Mouse (Mus musculus): ENCODE results near the gene Cln5. TPM values are rescaled to one million over a fixed set of nuclear protein-coding genes. Genes with fewer than 3 reads are reported as not detected.
A peak's percentile ranks its signal among the peaks of the same experiment; 100 is the strongest.

The Cln5 gene
- 25.8 and 27.9 TPM in 2 replicates for polyA plus RNA-seq (2012; rRNA removed)

- H3K27me3 ChIP-seq (ENCODE audit: control insufficient read depth, insufficient read depth, low read length), result no peaks in the 10 kb centered on the region
- DNase-seq, result peak; percentile 94 to 97
- WGBS, result under 1% methylated on average over 65 of the region's 65 CpGs
Observed at GRCm38 (mm10) chr14:103069864-103070611, at the start of gene Cln5. Cln5 (plus strand) TSS chr14:103070216.

DNA sequence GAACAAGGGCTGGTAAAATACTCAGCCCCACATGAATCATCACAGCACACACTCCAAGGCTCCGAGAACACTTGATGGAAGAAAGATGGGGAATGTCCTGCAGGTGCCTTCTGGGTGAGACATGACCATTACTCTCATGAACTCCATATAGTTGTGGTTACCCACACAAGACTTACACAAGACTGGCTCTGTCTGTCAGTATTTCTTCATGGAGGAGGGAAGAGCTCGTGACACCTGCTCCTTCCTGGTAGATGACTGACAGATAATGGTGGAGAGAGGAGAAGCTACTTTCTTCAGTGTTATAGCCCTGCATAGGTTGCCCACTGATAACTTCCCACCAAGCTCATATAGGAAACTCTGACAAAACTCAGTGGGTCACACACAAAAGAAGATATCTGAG, 40.8 kb upstream of the Cln5 start:
- DNase-seq, result no peak
- TF ChIP-seq CTCF (IDR thresholded peaks at IDR 0.05; ENCODE audit: borderline replicate concordance, insufficient read depth, low read depth, low read length) (no peak), POLR2A (IDR thresholded peaks at IDR 0.05; ENCODE audit: borderline replicate concordance, insufficient read depth, low read length) (no peak)
- WGBS, result 85% methylated on average over 2 of the region's 2 CpGs
- H3K27ac ChIP-seq (ENCODE audit: insufficient read depth, low read length), result no peak overlapping the region
- H3K27me3 ChIP-seq (ENCODE audit: control insufficient read depth, insufficient read depth, low read length), result no peaks in the 10 kb centered on the region
- no peak overlapping the region for H3K4me3 ChIP-seq (replicated peaks; ENCODE audit: insufficient read depth, low read depth, low read length)
- no peaks in the 10 kb centered on the region for H3K4me1 ChIP-seq (ENCODE audit: control insufficient read depth, insufficient read depth, low read length)

More at GRCm38 (mm10) chr14:103069864-103070611, at the start of gene Cln5:
- TF ChIP-seq CTCF (IDR thresholded peaks at IDR 0.05; ENCODE audit: borderline replicate concordance, insufficient read depth, low read depth, low read length) (peak; percentile 50), POLR2A (IDR thresholded peaks at IDR 0.05; ENCODE audit: borderline replicate concordance, insufficient read depth, low read length) (peak; percentile 83)
- Histone ChIP-seq H3K4me3 (replicated peaks; ENCODE audit: insufficient read depth, low read depth, low read length) (peak within 1 kb of the TSS; percentile 92), H3K27ac (ENCODE audit: insufficient read depth, low read length) (peak within 1 kb of the TSS; percentile 90), H3K4me1 (ENCODE audit: control insufficient read depth, insufficient read depth, low read length) (peaks cover 6% of the 10 kb centered on the region)

GRCm38 (mm10) chr14:103033271-103033823, 36.7 kb upstream of the Cln5 start:
- Histone ChIP-seq H3K4me3 (replicated peaks; ENCODE audit: insufficient read depth, low read depth, low read length) (no peak overlapping the region), H3K4me1 (ENCODE audit: control insufficient read depth, insufficient read depth, low read length) (no peaks in the 10 kb centered on the region), H3K27ac (ENCODE audit: insufficient read depth, low read length) (no peak overlapping the region), H3K27me3 (ENCODE audit: control insufficient read depth, insufficient read depth, low read length) (no peaks in the 10 kb centered on the region)
- DNase-seq, result no peak
- 83% methylated on average over 10 of the region's 10 CpGs for WGBS
- no peak for TF ChIP-seq POLR2A (IDR thresholded peaks at IDR 0.05; ENCODE audit: borderline replicate concordance, insufficient read depth, low read length)
- TF ChIP-seq CTCF (IDR thresholded peaks at IDR 0.05; ENCODE audit: borderline replicate concordance, insufficient read depth, low read depth, low read length), result no peak

DNA sequence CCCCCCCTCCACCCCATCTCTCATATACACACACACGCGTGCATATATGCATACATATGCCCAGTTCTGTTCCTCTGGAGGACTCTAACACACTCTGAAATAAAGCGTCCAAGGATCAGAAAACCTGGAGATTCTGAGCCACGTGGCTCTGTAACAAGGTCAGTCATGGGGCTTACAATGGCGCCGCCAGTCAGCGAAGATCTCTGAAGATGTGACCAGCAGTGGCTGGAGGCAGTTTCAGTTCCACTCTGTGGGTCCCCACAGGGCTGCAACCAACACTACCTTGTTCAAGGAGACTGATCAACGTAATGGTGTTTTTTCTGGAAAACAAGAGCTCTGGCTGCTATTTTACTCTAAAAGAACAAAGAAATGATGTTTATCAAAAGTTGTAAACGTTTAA, 35.9 kb upstream of the Cln5 start:
- no peak overlapping the region for H3K4me3 ChIP-seq (replicated peaks; ENCODE audit: insufficient read depth, low read depth, low read length)
- DNase-seq, result no peak
- no peaks in the 10 kb centered on the region for H3K4me1 ChIP-seq (ENCODE audit: control insufficient read depth, insufficient read depth, low read length)
- no peak overlapping the region for H3K27ac ChIP-seq (ENCODE audit: insufficient read depth, low read length)
- no peaks in the 10 kb centered on the region for H3K27me3 ChIP-seq (ENCODE audit: control insufficient read depth, insufficient read depth, low read length)
- 87% methylated on average over 9 of the region's 9 CpGs for WGBS
- TF ChIP-seq CTCF (IDR thresholded peaks at IDR 0.05; ENCODE audit: borderline replicate concordance, insufficient read depth, low read depth, low read length) (no peak), POLR2A (IDR thresholded peaks at IDR 0.05; ENCODE audit: borderline replicate concordance, insufficient read depth, low read length) (no peak)

DNA sequence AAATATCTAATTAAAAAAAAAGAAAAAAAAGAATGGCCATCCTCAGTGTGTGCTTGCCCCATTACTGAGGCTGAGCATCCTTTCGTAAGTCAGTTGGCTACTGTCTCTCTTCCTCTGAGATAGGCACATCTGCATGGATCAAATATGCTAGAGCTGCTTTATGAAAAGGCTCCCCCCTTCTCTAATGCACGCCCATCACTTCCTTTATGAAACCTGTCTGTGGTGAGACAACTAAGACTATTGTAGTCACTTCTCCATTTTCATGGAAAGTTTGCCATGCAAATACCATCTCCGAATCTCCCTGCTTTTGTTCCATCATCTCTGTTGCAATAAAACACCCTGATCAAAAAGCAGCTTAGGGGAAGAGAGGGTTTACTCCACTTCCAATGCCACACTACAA, 33.0 kb upstream of the Cln5 start:
- WGBS, result 83% methylated on average over 3 of the region's 3 CpGs

DNA sequence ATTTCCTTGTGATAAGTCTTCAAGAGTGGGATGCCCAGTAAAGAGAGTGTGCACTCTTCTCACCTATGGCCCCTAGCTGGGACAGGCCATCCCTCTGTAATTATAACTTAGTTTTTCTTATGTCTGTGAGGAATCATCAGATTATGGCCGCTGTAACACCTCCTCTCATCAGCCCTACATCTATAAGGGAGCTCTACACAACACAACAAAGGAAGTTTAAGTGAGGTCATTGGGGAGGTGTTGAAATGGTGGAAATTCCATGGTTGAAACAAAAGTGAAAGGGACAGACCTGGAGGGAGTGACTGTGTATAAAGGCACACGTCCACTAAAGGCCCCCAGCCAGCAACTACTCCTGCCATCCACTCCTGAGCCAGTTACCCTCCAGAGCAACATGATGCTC, 23.3 kb upstream of the Cln5 start, which contains the start of gene Acod1:
Gene Acod1, plus strand, starts transcription at position 301 of the 400 bp plus-strand sequence.
- no peaks in the 10 kb centered on the region for H3K27me3 ChIP-seq (ENCODE audit: control insufficient read depth, insufficient read depth, low read length)
- H3K27ac ChIP-seq (ENCODE audit: insufficient read depth, low read length), result no peak within 1 kb of the TSS
- H3K4me3 ChIP-seq (replicated peaks; ENCODE audit: insufficient read depth, low read depth, low read length), result no peak within 1 kb of the TSS
- WGBS, result 79% methylated on average over 2 of the region's 2 CpGs
- no peak for TF ChIP-seq CTCF (IDR thresholded peaks at IDR 0.05; ENCODE audit: borderline replicate concordance, insufficient read depth, low read depth, low read length)
- TF ChIP-seq POLR2A (IDR thresholded peaks at IDR 0.05; ENCODE audit: borderline replicate concordance, insufficient read depth, low read length), result no peak
- H3K4me1 ChIP-seq (ENCODE audit: control insufficient read depth, insufficient read depth, low read length), result no peaks in the 10 kb centered on the region
- DNase-seq, result no peak

More for the DNA sequence above, 33.0 kb upstream of the Cln5 start:
- H3K27ac ChIP-seq (ENCODE audit: insufficient read depth, low read length), result no peak overlapping the region
- H3K4me3 ChIP-seq (replicated peaks; ENCODE audit: insufficient read depth, low read depth, low read length), result no peak overlapping the region
- no peaks in the 10 kb centered on the region for H3K27me3 ChIP-seq (ENCODE audit: control insufficient read depth, insufficient read depth, low read length)
- no peak for TF ChIP-seq CTCF (IDR thresholded peaks at IDR 0.05; ENCODE audit: borderline replicate concordance, insufficient read depth, low read depth, low read length)
- no peak for TF ChIP-seq POLR2A (IDR thresholded peaks at IDR 0.05; ENCODE audit: borderline replicate concordance, insufficient read depth, low read length)
- no peak for DNase-seq
- no peaks in the 10 kb centered on the region for H3K4me1 ChIP-seq (ENCODE audit: control insufficient read depth, insufficient read depth, low read length)

DNA sequence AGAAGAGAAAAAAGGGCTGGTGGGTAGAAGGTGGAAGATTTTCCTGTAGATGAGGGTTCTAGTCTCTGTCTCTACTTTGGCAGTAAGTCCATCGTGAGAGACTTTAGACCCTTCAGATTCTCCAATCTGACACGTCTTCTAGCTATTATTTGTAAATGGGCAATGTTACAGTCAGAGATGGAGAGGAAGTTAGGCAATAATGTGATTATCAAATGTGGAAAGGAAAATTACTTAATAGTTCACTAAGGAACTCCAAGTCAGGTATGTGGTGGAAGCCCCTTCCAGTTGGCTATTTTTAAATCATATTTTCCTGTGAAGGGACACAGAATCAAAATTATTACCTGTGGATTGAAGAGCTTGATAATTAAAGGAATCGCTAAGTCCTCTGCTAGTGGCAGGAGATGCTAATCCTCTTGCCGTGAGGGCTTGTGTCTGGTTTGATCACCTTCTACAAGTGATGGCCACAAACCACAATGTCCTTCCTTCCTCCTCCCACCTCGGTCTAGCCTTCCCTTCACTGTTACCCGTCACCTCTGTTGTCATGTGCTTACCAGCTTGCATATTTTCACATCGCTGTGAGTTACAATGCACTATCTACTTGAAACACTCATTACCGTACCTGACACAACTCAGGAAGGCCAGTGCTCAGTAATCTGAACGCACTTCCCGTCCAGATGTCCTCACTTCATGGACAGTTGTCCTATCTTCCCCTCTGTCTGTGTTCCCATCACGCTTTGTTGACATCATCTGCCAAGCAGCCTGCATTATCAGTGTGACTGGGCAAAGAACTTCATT, 21.5 kb upstream of the Cln5 start:
- WGBS, result 91% methylated on average over 11 of the region's 11 CpGs
- no peaks in the 10 kb centered on the region for H3K27me3 ChIP-seq (ENCODE audit: control insufficient read depth, insufficient read depth, low read length)
- H3K27ac ChIP-seq (ENCODE audit: insufficient read depth, low read length), result no peak overlapping the region
- DNase-seq, result no peak
- TF ChIP-seq POLR2A (IDR thresholded peaks at IDR 0.05; ENCODE audit: borderline replicate concordance, insufficient read depth, low read length), result no peak
- TF ChIP-seq CTCF (IDR thresholded peaks at IDR 0.05; ENCODE audit: borderline replicate concordance, insufficient read depth, low read depth, low read length), result no peak
- H3K4me1 ChIP-seq (ENCODE audit: control insufficient read depth, insufficient read depth, low read length), result no peaks in the 10 kb centered on the region
- H3K4me3 ChIP-seq (replicated peaks; ENCODE audit: insufficient read depth, low read depth, low read length), result no peak overlapping the region

Data from cerebellum, adult 2 months (tissue).